Mouse (Mus musculus): ENCODE measurements around the gene Safb.

Safb gene

GRCm38 (mm10) chr17:56560131-56560530 lies 24.5 kb upstream of the Safb start:
- no peak for DNase-seq (ENCODE audit: low read depth, low spot score)

GRCm38 (mm10) chr17:56561866-56562265 lies 22.8 kb upstream of the Safb start:
- DNase-seq (ENCODE audit: low read depth, low spot score), result no peak

GRCm38 (mm10) chr17:56566293-56566692 lies 18.3 kb upstream of the Safb start:
- DNase-seq (ENCODE audit: low read depth, low spot score), result no peak

DNA sequence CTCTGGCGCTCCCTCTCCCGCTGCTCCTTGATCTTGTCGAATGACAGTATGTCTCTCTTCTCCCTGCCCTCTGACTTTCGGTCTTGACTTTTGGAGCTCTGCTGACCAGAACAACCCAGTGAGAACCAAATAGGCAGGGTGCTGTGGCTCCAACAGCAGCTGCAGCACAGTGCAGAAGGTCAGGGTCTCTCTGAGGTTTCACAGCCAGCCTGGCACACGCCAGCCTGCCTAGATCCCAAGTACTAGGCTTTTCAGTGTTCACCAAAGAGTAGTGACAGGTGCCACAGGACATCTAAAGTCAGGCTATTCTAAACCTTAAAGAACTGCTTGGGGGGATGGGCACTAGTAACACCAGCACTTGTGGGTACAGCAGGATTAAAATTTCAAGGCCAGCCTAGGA lies 17.7 kb upstream of the Safb start:
- no peak for DNase-seq (ENCODE audit: low read depth, low spot score)

DNA sequence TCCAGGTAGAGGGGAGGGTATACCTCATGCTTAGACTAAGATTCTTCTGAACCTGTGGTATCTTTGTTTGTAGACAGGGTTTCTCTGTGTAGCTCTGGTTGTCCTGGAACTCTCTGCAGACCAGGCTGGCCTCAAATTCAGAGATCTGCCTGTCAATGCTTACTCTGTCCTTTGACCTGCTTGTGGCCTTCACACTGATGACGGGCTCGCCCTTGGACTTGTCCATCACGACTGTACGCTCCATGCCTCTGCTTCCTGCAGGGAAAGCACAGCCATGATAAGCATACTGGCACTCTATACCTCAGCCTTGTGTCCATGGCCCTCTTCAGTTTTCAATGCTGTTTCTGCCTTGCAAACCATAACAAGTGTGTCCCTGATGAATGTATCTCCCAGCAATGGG lies 17.3 kb upstream of the Safb start:
- DNase-seq (ENCODE audit: low read depth, low spot score), result no peak

GRCm38 (mm10) chr17:56570287-56570686 lies 14.3 kb upstream of the Safb start:
- DNase-seq (ENCODE audit: low read depth, low spot score), result no peak

GRCm38 (mm10) chr17:56572154-56572553 lies 12.5 kb upstream of the Safb start:
- DNase-seq (ENCODE audit: low read depth, low spot score), result no peak

- no peak for DNase-seq (ENCODE audit: low read depth, low spot score)
Observed at GRCm38 (mm10) chr17:56572939-56573338, 11.7 kb upstream of the Safb start.

DNA sequence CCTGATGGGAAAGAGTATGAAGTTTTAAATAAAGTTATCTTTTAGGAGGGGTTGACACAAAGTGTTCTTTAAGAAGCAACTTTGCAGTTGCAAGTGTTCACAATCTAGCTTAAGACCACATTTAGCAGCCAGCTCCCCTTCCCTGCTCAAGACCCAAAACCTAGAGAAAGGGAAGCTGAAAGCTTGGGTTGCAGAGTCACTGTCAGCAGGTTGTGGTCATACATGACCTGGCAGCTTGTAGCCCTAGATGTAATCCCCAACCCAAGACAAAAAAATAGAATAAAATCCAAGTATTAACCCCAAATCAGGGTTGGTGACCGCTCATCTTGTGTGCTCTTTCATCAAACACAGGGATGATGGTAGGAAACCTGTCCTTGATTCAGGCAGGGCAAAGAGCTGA lies 1.6 kb upstream of the Safb start:
- DNase-seq (ENCODE audit: low read depth, low spot score), result no peak

DNA sequence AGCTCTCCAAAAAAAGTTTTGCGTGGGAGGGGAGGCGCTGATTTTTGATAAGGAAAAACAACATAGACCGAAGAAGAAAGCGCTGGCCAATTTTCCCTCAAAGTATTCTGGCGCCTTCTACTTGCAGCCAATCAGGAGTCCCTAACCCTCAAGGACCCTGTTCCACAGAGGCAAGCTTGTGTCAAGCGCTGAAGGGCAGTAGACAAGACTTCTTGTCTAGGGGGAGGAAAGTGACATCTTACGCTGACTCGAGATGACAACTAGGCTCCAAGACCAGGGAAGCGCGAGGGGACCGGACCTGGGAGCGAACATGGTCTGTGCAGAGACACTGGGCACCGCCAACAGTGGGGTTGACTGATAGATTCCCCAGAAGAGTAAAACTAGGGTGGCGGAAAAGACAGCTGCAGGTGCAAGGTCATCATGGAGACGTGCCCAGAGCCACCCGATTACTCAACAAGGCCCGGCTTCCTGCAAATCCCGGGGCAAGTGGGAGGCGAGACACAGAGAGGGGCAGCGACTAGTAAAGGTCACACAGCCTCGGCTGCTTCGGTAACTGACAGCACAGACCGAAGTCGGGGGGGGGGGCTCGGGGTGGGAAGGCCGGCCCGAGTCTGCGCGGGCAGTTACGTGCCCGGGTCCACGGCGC lies 891 bp upstream of the Safb start:
- DNase-seq (ENCODE audit: low read depth, low spot score), result no peak

DNA sequence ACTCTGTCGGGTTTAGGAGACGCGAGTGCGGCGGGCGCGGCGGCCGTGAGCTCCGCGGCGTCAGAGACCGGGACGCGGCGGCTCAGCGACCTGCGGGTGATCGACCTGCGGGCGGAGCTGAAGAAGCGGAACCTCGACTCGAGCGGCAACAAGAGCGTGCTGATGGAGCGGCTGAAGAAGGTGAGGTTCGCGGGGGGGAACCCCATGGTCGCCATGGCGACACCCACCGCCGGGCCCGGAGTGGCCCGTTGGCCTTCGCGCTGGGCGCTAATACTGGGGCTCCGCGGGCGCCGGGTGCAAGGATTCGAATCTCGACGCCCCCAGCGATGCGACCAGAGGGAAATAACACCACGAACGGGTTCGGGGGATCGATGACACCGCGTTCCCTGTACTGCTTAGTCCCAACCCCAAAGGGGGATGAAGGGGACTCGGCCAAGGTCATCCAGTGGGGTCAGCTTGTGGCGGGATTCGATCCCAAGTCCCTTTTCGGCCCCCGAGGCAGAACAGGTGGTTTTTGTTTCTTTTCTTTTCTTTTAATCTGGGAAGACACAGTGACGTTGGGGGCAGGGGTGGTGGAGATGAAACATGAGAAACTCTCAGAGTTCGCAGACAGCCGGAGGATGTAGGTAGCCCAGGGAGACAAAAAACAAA lies 671 bp downstream of the Safb start:
- peak; percentile 19 for DNase-seq (ENCODE audit: low read depth, low spot score)

DNA sequence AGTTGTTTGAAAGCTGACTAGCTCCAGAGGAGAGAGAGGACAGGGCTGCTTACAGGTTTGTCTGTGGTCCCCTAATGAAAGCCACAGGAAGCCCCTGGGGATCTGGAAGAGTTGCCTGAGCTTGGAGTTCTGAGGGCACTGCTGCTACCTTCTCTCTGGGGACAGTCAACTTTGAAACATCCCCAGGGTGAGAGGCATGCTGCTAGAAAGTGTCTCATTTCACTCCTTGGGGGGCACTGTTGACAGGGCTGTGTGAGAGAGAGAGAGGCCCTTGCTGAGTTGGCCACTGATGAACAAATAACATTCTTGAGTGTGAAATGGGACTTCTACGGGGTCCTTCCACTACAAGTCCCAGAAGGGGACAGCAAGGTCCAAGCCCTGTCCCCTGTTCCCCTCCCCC lies 3.1 kb downstream of the Safb start:
- no peak for DNase-seq (ENCODE audit: low read depth, low spot score)

- no peak for DNase-seq (ENCODE audit: low read depth, low spot score)
Observed at GRCm38 (mm10) chr17:56588921-56589320, 4.3 kb downstream of the Safb start.

- no peak for DNase-seq (ENCODE audit: low read depth, low spot score)
Observed at GRCm38 (mm10) chr17:56592553-56592952, 7.9 kb downstream of the Safb start.

GRCm38 (mm10) chr17:56593527-56594271 lies 9.1 kb downstream of the Safb start:
- no peak for DNase-seq (ENCODE audit: low read depth, low spot score)

DNA sequence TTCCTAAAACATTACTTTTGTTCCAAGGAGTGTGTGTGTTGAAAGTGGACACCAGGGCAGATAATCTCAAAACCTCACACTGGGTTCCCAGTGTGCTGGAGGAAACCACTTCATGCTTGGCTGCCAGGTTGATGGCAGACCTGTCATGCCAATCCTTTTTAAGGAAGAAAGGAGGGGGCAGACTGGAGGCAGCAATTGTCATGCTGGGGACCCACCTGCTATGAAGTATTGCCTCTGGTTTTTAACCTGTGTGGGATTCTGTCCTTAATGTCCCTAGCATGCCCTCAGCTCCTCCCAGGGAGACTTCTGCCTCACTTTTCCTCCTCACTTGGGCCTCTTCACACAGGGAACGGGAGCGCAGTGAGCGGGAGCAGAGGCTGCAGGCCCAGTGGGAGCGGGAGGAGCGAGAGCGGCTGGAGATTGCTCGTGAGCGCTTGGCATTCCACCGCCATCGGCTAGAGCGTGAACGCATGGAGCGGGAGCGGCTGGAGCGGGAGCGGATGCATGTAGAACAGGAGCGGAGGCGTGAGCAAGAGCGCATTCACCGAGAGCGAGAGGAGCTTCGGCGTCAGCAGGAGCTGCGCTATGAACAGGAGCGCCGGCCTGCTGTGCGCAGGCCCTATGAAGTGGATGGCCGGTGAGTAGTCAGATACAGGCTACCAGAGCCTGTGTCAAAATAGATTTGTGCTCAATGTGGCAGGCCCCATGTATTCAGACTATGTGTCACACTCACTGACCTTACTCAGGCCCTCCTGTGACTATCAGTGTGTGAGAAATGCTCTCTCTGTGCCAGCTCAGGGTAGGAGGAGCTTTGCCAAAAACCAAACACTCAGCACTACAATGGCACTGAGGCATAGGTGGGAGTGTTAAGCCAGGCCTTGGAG lies 18.8 kb downstream of the Safb start:
- DNase-seq (ENCODE audit: low read depth, low spot score), result no peak

DNA sequence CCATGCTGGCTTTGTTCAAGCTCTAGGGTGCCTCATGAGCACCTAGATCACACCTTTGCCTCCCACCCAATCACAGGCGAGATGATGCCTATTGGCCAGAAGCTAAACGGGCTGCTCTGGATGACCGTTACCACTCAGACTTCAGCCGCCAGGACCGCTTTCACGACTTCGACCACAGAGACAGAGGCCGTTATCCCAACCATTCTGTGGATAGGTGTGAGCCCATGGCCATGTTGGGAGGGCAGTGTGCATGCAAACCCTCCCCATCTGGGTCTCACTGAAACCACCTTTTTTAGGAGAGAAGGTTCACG lies 19.4 kb downstream of the Safb start:
- DNase-seq (ENCODE audit: low read depth, low spot score), result no peak

DNA sequence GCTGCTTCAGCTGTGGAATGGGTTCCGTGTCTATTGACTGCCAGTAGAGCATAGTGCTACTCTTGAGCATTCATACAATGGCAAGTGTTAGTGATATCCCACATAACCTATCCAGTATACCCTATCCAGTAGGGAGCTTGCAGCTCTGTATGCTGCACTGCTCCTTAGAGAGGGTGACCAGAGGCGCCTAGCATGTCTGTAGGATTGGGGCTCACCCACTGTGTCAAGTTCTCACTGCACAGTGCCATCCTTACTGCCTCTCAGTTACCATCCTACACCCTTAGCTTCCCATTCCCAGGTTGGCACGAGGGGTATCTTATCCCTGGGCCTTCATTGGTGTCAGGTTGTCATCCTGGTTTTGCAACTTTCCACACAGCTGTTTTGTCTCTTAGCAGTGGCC lies 19.8 kb downstream of the Safb start:
- DNase-seq (ENCODE audit: low read depth, low spot score), result no peak

DNA sequence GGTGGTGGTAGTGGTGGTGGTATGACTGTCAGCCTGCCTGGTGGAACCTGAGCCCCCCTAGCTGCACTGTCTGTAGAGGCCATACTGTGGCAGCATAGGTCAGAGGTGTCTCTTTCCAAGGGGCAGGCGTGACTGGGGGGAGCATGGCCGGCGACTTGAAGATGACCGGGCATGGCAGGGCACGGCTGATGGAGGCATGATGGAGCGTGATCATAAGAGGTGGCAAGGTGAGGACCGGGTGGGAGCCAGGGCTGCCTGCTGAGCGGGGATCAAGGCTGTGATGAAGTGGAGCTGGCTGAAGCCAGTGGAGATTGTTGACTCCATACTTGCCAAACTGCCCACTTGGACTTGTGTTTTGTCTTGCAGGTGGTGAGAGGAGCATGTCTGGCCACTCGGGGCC lies 20.8 kb downstream of the Safb start:
- no peak for DNase-seq (ENCODE audit: low read depth, low spot score)

DNA sequence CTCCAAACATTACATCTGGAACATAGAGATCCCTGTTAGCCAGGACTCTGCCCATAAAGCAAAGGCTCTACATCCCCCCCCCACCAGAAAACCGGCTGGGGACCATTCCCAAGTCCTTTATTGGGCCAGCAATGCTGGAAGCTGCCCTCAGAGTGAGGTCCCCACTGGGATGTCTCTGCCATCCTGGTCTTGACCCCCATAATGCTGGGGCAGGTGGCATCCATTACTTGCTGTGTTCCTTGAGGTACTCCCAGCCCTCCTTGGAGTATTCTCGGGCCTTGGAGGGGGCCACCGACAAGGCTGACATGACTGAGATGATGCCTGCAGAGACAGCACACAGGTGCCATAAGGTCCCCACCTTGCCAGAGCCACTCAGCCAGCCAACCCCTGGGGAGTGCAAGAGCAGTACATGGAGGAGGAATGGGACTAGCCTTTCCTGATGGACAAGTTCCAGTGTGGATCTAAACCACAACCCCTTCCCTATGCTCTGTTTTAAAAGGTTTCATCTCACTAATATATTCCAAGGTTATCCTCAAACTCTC lies 23.0 kb downstream of the Safb start:
- DNase-seq (ENCODE audit: low read depth, low spot score), result no peak

DNA sequence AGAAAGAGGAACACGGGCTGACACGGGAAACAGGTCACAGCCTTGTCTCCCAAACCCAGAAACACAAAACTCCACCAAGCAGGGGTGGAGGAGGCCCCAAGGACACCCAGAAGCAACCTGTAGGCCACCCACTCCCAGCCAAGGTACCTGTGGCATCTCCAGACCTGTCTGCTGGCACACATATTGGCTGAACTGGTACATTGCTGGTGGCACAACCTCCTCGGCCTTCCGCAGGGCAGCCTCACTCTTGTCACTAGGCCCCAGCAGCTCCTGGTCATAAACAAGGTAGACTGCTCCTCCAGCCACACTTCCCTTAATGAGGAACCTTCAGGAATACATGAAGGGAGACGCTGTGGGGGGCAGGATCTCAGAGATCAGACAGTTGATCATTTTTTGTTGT lies 24.1 kb downstream of the Safb start:
- DNase-seq (ENCODE audit: low read depth, low spot score), result no peak

Measured in forelimb bud, embryonic 11.5 days (tissue).